Mouse (Mus musculus) erythroblast, embryonic 14.5 days (primary cell): ENCODE measurements around the gene Ccr4.

ENCODE experiments used
- GATA1 ChIP-seq: IDR thresholded peaks from 2 replicates; pipeline ENCODE4 v1.6.1; 2012; ENCODE audit warnings: low read length, inconsistent platforms, mixed read lengths
- TAL1 ChIP-seq: IDR thresholded peaks from 3 replicates; pipeline ENCODE4 v1.6.1; 2012; ENCODE audit warnings: low read length, inconsistent platforms, mixed read lengths

DNA sequence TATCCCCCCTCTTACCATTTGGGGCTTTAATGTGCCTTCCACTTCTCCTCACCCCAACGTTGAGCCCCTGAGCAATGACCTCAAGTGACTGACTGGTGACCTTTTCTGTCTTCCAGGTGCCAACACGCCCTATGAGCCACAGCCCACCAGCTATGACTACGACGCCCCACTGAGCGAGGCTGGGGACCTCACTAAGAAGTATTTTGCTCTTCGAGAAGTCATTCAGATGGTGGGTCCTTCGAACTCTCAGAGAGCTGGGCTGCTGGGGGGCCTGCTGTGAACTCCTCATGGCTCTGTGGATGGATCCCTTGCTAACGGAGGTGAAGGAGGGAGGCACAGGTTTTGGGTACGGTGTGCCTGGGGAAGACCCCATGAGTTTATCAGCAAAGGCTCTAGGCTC is 61.8 kb downstream of the Ccr4 start:
- no peak for TF ChIP-seq GATA1
- no peak for TF ChIP-seq TAL1
